Mouse (Mus musculus): ENCODE data around the gene Rpl27a. TPM values are rescaled to one million over a fixed set of nuclear protein-coding genes. Genes with fewer than 3 reads are reported as not detected.

Gene Rpl27a
- total RNA-seq, 2 experiments from 2014 or later, result 58.5 to 72.2 TPM

GRCm38 (mm10) chr7:109524763-109525162 is 5.8 kb downstream of the Rpl27a start:
- no peak for DNase-seq

GRCm38 (mm10) chr7:109525740-109526663 is 7.1 kb downstream of the Rpl27a start:
- DNase-seq, result no peak

- no peak for DNase-seq
Measured at GRCm38 (mm10) chr7:109527536-109527935, 8.6 kb downstream of the Rpl27a start.

- DNase-seq, result peak; percentile 52
Measured at GRCm38 (mm10) chr7:109528356-109528755, 9.4 kb downstream of the Rpl27a start.

GRCm38 (mm10) chr7:109529741-109530140 is 10.8 kb downstream of the Rpl27a start:
- no peak for DNase-seq

GRCm38 (mm10) chr7:109531501-109531900 is 12.6 kb downstream of the Rpl27a start:
- no peak for DNase-seq

- no peak for DNase-seq
Measured at GRCm38 (mm10) chr7:109532691-109533090, 13.7 kb downstream of the Rpl27a start.

GRCm38 (mm10) chr7:109533129-109533528 is 14.2 kb downstream of the Rpl27a start:
- DNase-seq, result no peak

- DNase-seq, result no peak
Measured at GRCm38 (mm10) chr7:109533888-109534287, 14.9 kb downstream of the Rpl27a start.

GRCm38 (mm10) chr7:109534921-109535320 is 16.0 kb downstream of the Rpl27a start:
- DNase-seq, result no peak

- peak; percentile 87 for DNase-seq
Measured at GRCm38 (mm10) chr7:109536451-109536946, 17.6 kb downstream of the Rpl27a start.

GRCm38 (mm10) chr7:109540902-109541301 is 22.0 kb downstream of the Rpl27a start:
- no peak for DNase-seq

GRCm38 (mm10) chr7:109541609-109542363 is 22.8 kb downstream of the Rpl27a start:
- DNase-seq, result no peak

- DNase-seq, result no peak
Measured at GRCm38 (mm10) chr7:109542364-109542628, 23.3 kb downstream of the Rpl27a start.

GRCm38 (mm10) chr7:109544792-109545191 is 25.8 kb downstream of the Rpl27a start:
- DNase-seq, result no peak

- DNase-seq, result peak; percentile 66
Measured at GRCm38 (mm10) chr7:109545255-109545993, 26.5 kb downstream of the Rpl27a start.

- DNase-seq, result no peak
Measured at GRCm38 (mm10) chr7:109546186-109546585, 27.2 kb downstream of the Rpl27a start.

- DNase-seq, result no peak
Measured at GRCm38 (mm10) chr7:109546726-109547125, 27.8 kb downstream of the Rpl27a start.

- DNase-seq, result peak; percentile 61
Measured at GRCm38 (mm10) chr7:109559536-109559935, 40.6 kb downstream of the Rpl27a start.

- no peak for DNase-seq
Measured at GRCm38 (mm10) chr7:109561466-109562153, 42.7 kb downstream of the Rpl27a start.

- no peak for DNase-seq
Measured at GRCm38 (mm10) chr7:109562154-109562599, 43.2 kb downstream of the Rpl27a start.

- DNase-seq, result no peak
Measured at GRCm38 (mm10) chr7:109562676-109563075, 43.7 kb downstream of the Rpl27a start.

Measured in gastrocnemius, postnatal 25 days (tissue).